Mouse (Mus musculus): ENCODE measurements around the gene Fkbp5.

DNA sequence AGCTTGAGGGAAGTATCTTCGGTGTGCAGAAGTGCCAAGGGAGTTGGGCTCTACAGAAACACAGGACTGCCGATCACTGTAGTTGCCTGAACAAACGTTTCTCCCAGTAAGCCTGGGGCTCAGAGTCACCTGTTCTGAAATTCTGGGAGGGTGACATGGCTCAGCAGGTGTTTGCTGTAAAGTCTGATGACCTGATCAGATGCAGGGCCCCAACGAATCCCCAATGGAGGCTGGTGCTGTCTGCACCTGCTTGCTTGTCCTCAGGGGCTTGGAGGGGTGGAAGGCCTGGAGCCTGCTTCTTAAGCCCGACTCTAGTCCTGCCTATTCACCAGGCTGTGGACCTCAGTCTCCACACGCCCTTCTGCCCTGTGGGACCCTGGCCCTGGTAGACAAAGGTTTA is 40.4 kb upstream of the Fkbp5 start:
- TF ChIP-seq CTCF (IDR thresholded peaks at IDR 0.05; ENCODE audit: extremely low read depth, insufficient read depth, insufficient read length, insufficient replicate concordance), result no peak
- TF ChIP-seq POLR2A (IDR thresholded peaks at IDR 0.05; ENCODE audit: low read depth, low read length), result no peak

Data from spleen, adult 2 months (tissue).